ENCODE assay signal across 16 mouse cellular contexts in the genomic region with DNA sequence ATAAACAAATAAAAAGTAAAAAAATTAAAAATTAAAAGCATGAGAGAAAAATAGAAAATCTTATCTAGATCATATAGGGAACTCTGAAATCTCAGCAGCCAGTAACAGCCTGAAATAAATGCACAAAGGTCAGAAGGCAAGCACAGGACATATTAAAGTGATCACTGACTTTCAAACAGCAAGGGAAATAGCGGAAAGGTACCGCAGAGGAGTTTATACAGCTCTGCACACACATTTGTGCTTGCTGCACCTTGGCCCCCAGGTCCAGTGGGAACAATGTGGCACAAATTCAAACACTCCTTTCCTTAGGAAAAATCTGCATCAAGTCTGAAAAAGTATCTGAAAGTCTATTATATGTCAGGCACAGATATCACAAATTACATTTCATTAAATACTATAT.
"Had no signal": no experiment of that assay in that cellular context is flagged by ENCODE, and none has a peak within 500 bp of the region (broad histone marks: within the 10 kb centered on the region; RNA-seq: fewer than 3 reads in every experiment).

No protein-coding gene starts in this region.

- H3K9ac ChIP-seq: neural tube, embryonic 13.5 days; neural tube, embryonic 15.5 days; stomach, embryonic 15.5 days had no signal

- H3K4me3 ChIP-seq: neural tube, embryonic 13.5 days; neural tube, embryonic 15.5 days; stomach, embryonic 15.5 days had no signal

- H3K27ac ChIP-seq: neural tube, embryonic 13.5 days; neural tube, embryonic 15.5 days; stomach, embryonic 15.5 days; stomach, postnatal 0 days had no signal

- H3K4me2 ChIP-seq: neural tube, embryonic 13.5 days; neural tube, embryonic 15.5 days; stomach, embryonic 15.5 days had no signal

- H3K36me3 ChIP-seq: neural tube, embryonic 13.5 days; neural tube, embryonic 15.5 days; stomach, embryonic 15.5 days had no signal

- H3K9me3 ChIP-seq: neural tube, embryonic 13.5 days; neural tube, embryonic 15.5 days; stomach, embryonic 15.5 days had no signal

- DNase-seq: retina, postnatal 1 day; right cerebral cortex, adult 18-20 months; right cerebral cortex, postnatal 14 days; right cerebral cortex, postnatal 25 days; right cerebral cortex, postnatal 4 days; spleen, adult 18-20 months; thymus, adult 18-20 months; thymus, adult 2 months; thymus, postnatal 14 days; thymus, postnatal 25 days; thymus, postnatal 36 days; thymus, postnatal 4 days had no signal

- H3K4me1 ChIP-seq: neural tube, embryonic 13.5 days; neural tube, embryonic 15.5 days; stomach, embryonic 15.5 days had no signal

- H3K27me3 ChIP-seq: neural tube, embryonic 13.5 days; neural tube, embryonic 15.5 days; stomach, embryonic 15.5 days had no signal
